Mouse (Mus musculus) kidney, postnatal 0 days (tissue): ENCODE results near the gene Ripor2. TPM values are rescaled to one million over a fixed set of nuclear protein-coding genes. Genes with fewer than 3 reads are reported as not detected.

Source experiments
- ATAC-seq: fragments of 200-750 bp; cut with Nextera tagmentation; replicated peaks from 2 replicates; pipeline ENCODE4 v1.8.0; 2017; ENCODE audit warnings: low read depth, moderate number of reproducible peaks, moderate TSS enrichment, moderate library complexity; ENCODE audit not compliant: low FRiP score
- DNase-seq: peaks from one replicate; pipeline ENCODE4 v3.0.0-alpha.2; 2016; ENCODE audit warnings: low spot score
- H3K27ac ChIP-seq: fragments of 300-500 bp; sonication (generic); 2 replicates; pipeline ENCODE4 v1.5.1; 2014; ENCODE audit warnings: mild to moderate bottlenecking
- H3K27me3 ChIP-seq: fragments of 300-500 bp; sonication (generic); 2 replicates; pipeline ENCODE4 v1.6.1; 2014; ENCODE audit warnings: low read length, mixed read lengths; ENCODE audit not compliant: insufficient read depth
- H3K36me3 ChIP-seq: fragments of 300-500 bp; sonication (generic); 2 replicates; pipeline ENCODE4 v1.6.1; 2014; ENCODE audit warnings: low read length, mixed read lengths; ENCODE audit not compliant: insufficient read depth
- H3K4me1 ChIP-seq: fragments of 300-500 bp; sonication (generic); replicated peaks from 2 replicates; pipeline ENCODE4 v1.6.1; 2014; ENCODE audit warnings: antibody characterized with exemption, low read length, mixed read lengths; ENCODE audit not compliant: insufficient read depth
- H3K4me2 ChIP-seq: fragments of 300-500 bp; sonication (generic); 2 replicates; pipeline ENCODE4 v1.6.1; 2014; ENCODE audit warnings: mild to moderate bottlenecking, low read length, moderate library complexity, mixed read lengths
- H3K4me3 ChIP-seq: fragments of 300-500 bp; sonication (generic); replicated peaks from 2 replicates; pipeline ENCODE4 v1.5.1; 2014; ENCODE audit warnings: low read depth, low read length
- H3K9ac ChIP-seq: fragments of 300-500 bp; sonication (generic); 2 replicates; pipeline ENCODE4 v1.6.1; 2014; ENCODE audit warnings: low read depth, low read length
- H3K9me3 ChIP-seq: fragments of 300-500 bp; sonication (generic); replicated peaks from 2 replicates; pipeline ENCODE4 v1.6.1; 2016; ENCODE audit warnings: low read length, inconsistent platforms, mixed read lengths
- CTCF ChIP-seq: IDR thresholded peaks from 2 replicates; pipeline ENCODE4 v1.5.1; 2016; ENCODE audit warnings: antibody characterized with exemption, low read depth, mild to moderate bottlenecking, moderate library complexity
- WGBS: fragments of 180-500 bp; shearing (Covaris S2); extraction: QIAGEN DNeasy Blood & Tissue Kit; methylation state at CpG from one replicate; pipeline ENCODE4 v1.1.7; 2014; 5-methylcytosine and 5-hydroxymethylcytosine counted together
- polyA plus RNA-seq: library from polyadenylated mRNA; unstranded; fragments of >200 nt; fragmentation: Nextera tagmentation; extraction: Ambion mirVana; gene quantifications from 2 replicates; pipeline ENCODE4 v1.2.1, GENCODE M21; 2015

Ripor2 gene
- polyA plus RNA-seq, 1 experiment from 2014 or later, result 2.2 TPM

- Histone ChIP-seq H3K27me3 (no peaks in the 10 kb centered on the region), H3K4me3 (no peak overlapping the region), H3K4me2 (no peak overlapping the region), H3K9ac (no peak overlapping the region), H3K4me1 (0 out of 2 replicates have a peak, but pooled peaks cover 8% of the 10 kb centered on the region), H3K9me3 (no peaks in the 10 kb centered on the region), H3K27ac (0 out of 2 replicates have a peak overlapping the region, but pooled peaks have one; percentile 5), H3K36me3 (no peaks in the 10 kb centered on the region)
- no peak for DNase-seq
- no peak for TF ChIP-seq CTCF
- ATAC-seq, result no peak
- 54% methylated on average over 7 of the region's 7 CpGs for WGBS
Measured at GRCm38 (mm10) chr13:24710968-24711367, 129.0 kb downstream of the Ripor2 start.

- H3K36me3 ChIP-seq, result no peaks in the 10 kb centered on the region
- H3K27ac ChIP-seq, result 0 out of 2 replicates have a peak overlapping the region, but pooled peaks have one; percentile 26
- H3K4me1 ChIP-seq, result 0 out of 2 replicates have a peak, but pooled peaks cover 8% of the 10 kb centered on the region
- TF ChIP-seq CTCF, result no peak
- H3K27me3 ChIP-seq, result no peaks in the 10 kb centered on the region
- ATAC-seq, result no peak
- H3K4me3 ChIP-seq, result no peak overlapping the region
- H3K9ac ChIP-seq, result no peak overlapping the region
- no peak overlapping the region for H3K4me2 ChIP-seq
- no peaks in the 10 kb centered on the region for H3K9me3 ChIP-seq
- no peak for DNase-seq
- 66% methylated on average over 7 of the region's 7 CpGs for WGBS
Measured at GRCm38 (mm10) chr13:24712581-24713130, 130.7 kb downstream of the Ripor2 start.

GRCm38 (mm10) chr13:24713434-24714000 lies 131.5 kb downstream of the Ripor2 start:
- Histone ChIP-seq H3K4me1 (0 out of 2 replicates have a peak, but pooled peaks cover 8% of the 10 kb centered on the region), H3K9me3 (no peaks in the 10 kb centered on the region), H3K9ac (no peak overlapping the region), H3K36me3 (no peaks in the 10 kb centered on the region), H3K4me3 (peak overlapping the region; percentile 4; the same call in 1 of the 2 replicates), H3K4me2 (peak overlapping the region; percentile 34; the same call in 1 of the 2 replicates), H3K27me3 (no peaks in the 10 kb centered on the region), H3K27ac (no peak overlapping the region)
- peak; percentile 92 for TF ChIP-seq CTCF
- ATAC-seq, result peak; percentile 85
- DNase-seq, result peak; percentile 86
- 5% methylated on average over 16 of the region's 16 CpGs for WGBS

GRCm38 (mm10) chr13:24714360-24714885 lies 132.4 kb downstream of the Ripor2 start:
- no peak overlapping the region for H3K9ac ChIP-seq
- no peaks in the 10 kb centered on the region for H3K9me3 ChIP-seq
- H3K4me1 ChIP-seq, result 0 out of 2 replicates have a peak, but pooled peaks cover 8% of the 10 kb centered on the region
- no peak overlapping the region for H3K4me2 ChIP-seq
- no peak overlapping the region for H3K4me3 ChIP-seq
- H3K27ac ChIP-seq, result 0 out of 2 replicates have a peak overlapping the region, but pooled peaks have one; percentile 19
- WGBS, result 60% methylated on average over 9 of the region's 9 CpGs
- no peak for TF ChIP-seq CTCF
- ATAC-seq (no peak), DNase-seq (peak; percentile 73)
- H3K36me3 ChIP-seq, result no peaks in the 10 kb centered on the region
- no peaks in the 10 kb centered on the region for H3K27me3 ChIP-seq

GRCm38 (mm10) chr13:24715601-24716000 lies 133.6 kb downstream of the Ripor2 start:
- ATAC-seq, result no peak
- Histone ChIP-seq H3K4me2 (no peak overlapping the region), H3K4me1 (0 out of 2 replicates have a peak, but pooled peaks cover 8% of the 10 kb centered on the region), H3K9ac (no peak overlapping the region), H3K4me3 (no peak overlapping the region), H3K36me3 (no peaks in the 10 kb centered on the region), H3K27me3 (no peaks in the 10 kb centered on the region), H3K9me3 (no peaks in the 10 kb centered on the region), H3K27ac (no peak overlapping the region)
- no peak for TF ChIP-seq CTCF
- no peak for DNase-seq
- WGBS, result 64% methylated on average over 5 of the region's 5 CpGs

GRCm38 (mm10) chr13:24716441-24716840 lies 134.5 kb downstream of the Ripor2 start:
- 0 out of 2 replicates have a peak, but pooled peaks cover 8% of the 10 kb centered on the region for H3K4me1 ChIP-seq
- no peaks in the 10 kb centered on the region for H3K9me3 ChIP-seq
- H3K4me2 ChIP-seq, result no peak overlapping the region
- TF ChIP-seq CTCF, result no peak
- no peak overlapping the region for H3K9ac ChIP-seq
- WGBS, result 70% methylated on average over 9 of the region's 9 CpGs
- DNase-seq (no peak), ATAC-seq (no peak)
- H3K36me3 ChIP-seq, result no peaks in the 10 kb centered on the region
- no peak overlapping the region for H3K27ac ChIP-seq
- H3K4me3 ChIP-seq, result no peak overlapping the region
- H3K27me3 ChIP-seq, result no peaks in the 10 kb centered on the region
